ENCODE assay signal across 9 mouse cellular contexts in genomic region chr2:128240536-128241279, GRCm38 (mm10).
DNase-seq lines count a peak whose midpoint lies in the region; ATAC-seq and TF ChIP-seq lines count a peak whose summit lies in the region.
"Had no signal": no experiment of that assay in that cellular context is flagged by ENCODE, and none has a peak within 500 bp of the region (broad histone marks: within the 10 kb centered on the region; RNA-seq: fewer than 3 reads in every experiment).

No protein-coding gene starts in this region.

- in situ Hi-C loops in ES-E14 (cut with MboI; ENCODE audit: low sequenced_read_pairs in 2 of 2, unreplicated experiment in 2 of 2) = no loop called here

- H3K4me3 ChIP-seq in ES-E14 (ENCODE audit: insufficient read depth in 1 of 2, low read depth in 1 of 2, low read length in 2 of 2, poor library complexity in 1 of 2, severe bottlenecking in 1 of 2) = peak overlapping the region; percentile 9 to 17; a peak in 2 of 4 replicates
- H3K4me3 ChIP-seq: neural tube, embryonic 12.5 days had no signal

- peaks cover 3 to 23% of the 10 kb centered on the region in 2 experiments for H3K4me1 ChIP-seq in ES-E14 (ENCODE audit: control insufficient read depth in 2 of 2, insufficient read depth in 2 of 2, low read length in 2 of 2, poor library complexity in 1 of 2)

- DNase-seq in ES-E14 (ENCODE audit: low read depth, low spot score) = peak; percentile 50
- peak; percentile 58 for DNase-seq in embryo, embryonic 10.5 days (ENCODE audit: low spot score)
- peak; percentile 64 to 76 for DNase-seq in kidney, adult 8-10 months
- DNase-seq in frontal cortex, postnatal 10 days (ENCODE audit: low spot score in 2 of 2) = no peak
- no peak for DNase-seq in cerebellum, adult 11 months
- DNase-seq in thymus, postnatal 10 days (ENCODE audit: low spot score in 2 of 2) = no peak

- peak overlapping the region; percentile 16; the same call in 1 of the 2 replicates for H3K9ac ChIP-seq in ES-E14 (ENCODE audit: insufficient read depth, low read depth, low read length, poor library complexity, severe bottlenecking)
- H3K9ac ChIP-seq: neural tube, embryonic 12.5 days had no signal

- ATAC-seq in megakaryocyte, adult 5-6 weeks (ENCODE audit: poor library complexity, severe bottlenecking) = 0 out of 2 replicates have a peak, but pooled peaks have one; percentile 30
- ATAC-seq in erythroblast, adult 5-6 weeks (replicated peaks; ENCODE audit: low FRiP score, poor library complexity, severe bottlenecking) = no peak

- H3K27ac ChIP-seq in ES-E14 (ENCODE audit: insufficient read depth, low read depth, low read length, poor library complexity, severe bottlenecking) = peak overlapping the region; percentile 98
- H3K27ac ChIP-seq: neural tube, embryonic 12.5 days had no signal

- no peaks in the 10 kb centered on the region for H3K36me3 ChIP-seq in ES-E14 (ENCODE audit: control insufficient read depth, insufficient read depth, low read length, poor library complexity, severe bottlenecking)
- H3K36me3 ChIP-seq: neural tube, embryonic 12.5 days had no signal

- no peaks in the 10 kb centered on the region for H3K9me3 ChIP-seq in ES-E14 (ENCODE audit: control insufficient read depth, insufficient read depth, low read depth, low read length)
- H3K9me3 ChIP-seq: neural tube, embryonic 12.5 days had no signal

TF ChIP-seq in ES-E14, 5 proteins besides CTCF, POLR2A, EP300 and RAD21:
- TF ChIP-seq HCFC1 (IDR thresholded peaks at IDR 0.05; ENCODE audit: borderline replicate concordance, insufficient read depth, low read length) (no peak), ZNF384 (IDR thresholded peaks at IDR 0.05; ENCODE audit: low read depth, low read length) (no peak), CHD2 (IDR thresholded peaks at IDR 0.05; ENCODE audit: low read depth, low read length) (peak; percentile 71; the same call in 1 of the 2 replicates), ZC3H11A (IDR thresholded peaks at IDR 0.05; ENCODE audit: borderline replicate concordance, low read depth, low read length) (no peak), MAFK (IDR thresholded peaks at IDR 0.05; ENCODE audit: insufficient read depth, low read depth, low read length) (no peak)

Comparison
In these comparisons a context has a peak if more than half of its experiments do, and no peak if none do; other contexts are left out.
1. DNase-seq: peak in ES-E14 (single experiment), embryo, embryonic 10.5 days (single experiment) and kidney, adult 8-10 months (2 of 2); none in frontal cortex, postnatal 10 days (0 of 2), cerebellum, adult 11 months (single experiment) and thymus, postnatal 10 days (0 of 2).